Mouse (Mus musculus) small intestine, adult 2 months (tissue): ENCODE results near the gene Usp2.

Experiments
- CTCF ChIP-seq: fragments of 200-500 bp; IDR thresholded peaks from 2 replicates; pipeline ENCODE4 v1.5.1; 2012; ENCODE audit warnings: low read depth, mild to moderate bottlenecking, control low read depth, inconsistent platforms, low read length, moderate library complexity, mixed read lengths; ENCODE audit not compliant: insufficient replicate concordance, insufficient read length; ENCODE audit errors: extremely low read depth
- POLR2A ChIP-seq: fragments of 200-500 bp; IDR thresholded peaks from 2 replicates; pipeline ENCODE4 v1.6.1; 2012; ENCODE audit warnings: low read depth, mild to moderate bottlenecking, control low read depth, inconsistent platforms, low read length, moderate library complexity

GRCm38 (mm10) chr9:44104881-44105280 is 38.1 kb downstream of the Usp2 start:
- TF ChIP-seq CTCF (no peak), POLR2A (no peak)
